Mouse (Mus musculus): ENCODE results near the gene Prl3a1. TPM values are rescaled to one million over a fixed set of nuclear protein-coding genes. Genes with fewer than 3 reads are reported as not detected.

The Prl3a1 gene
- polyA plus RNA-seq (2015; fragmentation: Illumina TruSeq; extraction: RNeasy Lipid Tissue Mini Kit (QIAGEN cat#74804); ENCODE audit: insufficient read depth, low replicate concordance), result not detected

GRCm38 (mm10) chr13:27259136-27259535, at the start of gene Prl3a1:
Prl3a1 (plus strand) TSS chr13:27259436.

GRCm38 (mm10) chr13:27241547-27241946, 17.7 kb upstream of the Prl3a1 start, which contains the start of gene Prl3b1:
Prl3b1 (plus strand) TSS chr13:27241847.

GRCm38 (mm10) chr13:27312334-27313225, 53.3 kb downstream of the Prl3a1 start, which contains the start of gene Prl6a1:
Prl6a1 (plus strand) TSS chr13:27312627.

Other genes starting within 250 kb of the Prl3a1 start
- not detected for gene Prl, start 201.9 kb upstream of the Prl3a1 start, polyA plus RNA-seq (2015; fragmentation: Illumina TruSeq; extraction: RNeasy Lipid Tissue Mini Kit (QIAGEN cat#74804); ENCODE audit: insufficient read depth, low replicate concordance)
- not detected for gene Prl3d1, start 165.2 kb upstream of the Prl3a1 start, polyA plus RNA-seq (2015; fragmentation: Illumina TruSeq; extraction: RNeasy Lipid Tissue Mini Kit (QIAGEN cat#74804); ENCODE audit: insufficient read depth, low replicate concordance)
- gene Prl3d2, start 137.7 kb upstream of the Prl3a1 start, polyA plus RNA-seq (2015; fragmentation: Illumina TruSeq; extraction: RNeasy Lipid Tissue Mini Kit (QIAGEN cat#74804); ENCODE audit: insufficient read depth, low replicate concordance), result not detected
- gene Prl3d3, start 102.6 kb upstream of the Prl3a1 start, polyA plus RNA-seq (2015; fragmentation: Illumina TruSeq; extraction: RNeasy Lipid Tissue Mini Kit (QIAGEN cat#74804); ENCODE audit: insufficient read depth, low replicate concordance), result not detected
- not detected for gene Prl3c1, start 62.8 kb upstream of the Prl3a1 start, polyA plus RNA-seq (2015; fragmentation: Illumina TruSeq; extraction: RNeasy Lipid Tissue Mini Kit (QIAGEN cat#74804); ENCODE audit: insufficient read depth, low replicate concordance)
- gene Prl3b1, start 17.6 kb upstream of the Prl3a1 start, polyA plus RNA-seq (2015; fragmentation: Illumina TruSeq; extraction: RNeasy Lipid Tissue Mini Kit (QIAGEN cat#74804); ENCODE audit: insufficient read depth, low replicate concordance), result not detected
- not detected for gene Prl6a1, start 53.2 kb downstream of the Prl3a1 start, polyA plus RNA-seq (2015; fragmentation: Illumina TruSeq; extraction: RNeasy Lipid Tissue Mini Kit (QIAGEN cat#74804); ENCODE audit: insufficient read depth, low replicate concordance)
- not detected for gene Prl8a2, start 86.2 kb downstream of the Prl3a1 start, polyA plus RNA-seq (2015; fragmentation: Illumina TruSeq; extraction: RNeasy Lipid Tissue Mini Kit (QIAGEN cat#74804); ENCODE audit: insufficient read depth, low replicate concordance)
- gene Prl2b1, start 131.4 kb downstream of the Prl3a1 start, polyA plus RNA-seq (2015; fragmentation: Illumina TruSeq; extraction: RNeasy Lipid Tissue Mini Kit (QIAGEN cat#74804); ENCODE audit: insufficient read depth, low replicate concordance), result not detected
- not detected for gene Prl8a6, start 179.3 kb downstream of the Prl3a1 start, polyA plus RNA-seq (2015; fragmentation: Illumina TruSeq; extraction: RNeasy Lipid Tissue Mini Kit (QIAGEN cat#74804); ENCODE audit: insufficient read depth, low replicate concordance)